Mouse (Mus musculus) erythroblast, embryonic 14.5 days (primary cell): Measurements from ENCODE around the gene Rec8.

ENCODE experiments used
- GATA1 ChIP-seq: IDR thresholded peaks from 2 replicates; pipeline ENCODE4 v1.6.1; 2012; ENCODE audit warnings: low read length, inconsistent platforms, mixed read lengths
- TAL1 ChIP-seq: IDR thresholded peaks from 3 replicates; pipeline ENCODE4 v1.6.1; 2012; ENCODE audit warnings: low read length, inconsistent platforms, mixed read lengths

DNA sequence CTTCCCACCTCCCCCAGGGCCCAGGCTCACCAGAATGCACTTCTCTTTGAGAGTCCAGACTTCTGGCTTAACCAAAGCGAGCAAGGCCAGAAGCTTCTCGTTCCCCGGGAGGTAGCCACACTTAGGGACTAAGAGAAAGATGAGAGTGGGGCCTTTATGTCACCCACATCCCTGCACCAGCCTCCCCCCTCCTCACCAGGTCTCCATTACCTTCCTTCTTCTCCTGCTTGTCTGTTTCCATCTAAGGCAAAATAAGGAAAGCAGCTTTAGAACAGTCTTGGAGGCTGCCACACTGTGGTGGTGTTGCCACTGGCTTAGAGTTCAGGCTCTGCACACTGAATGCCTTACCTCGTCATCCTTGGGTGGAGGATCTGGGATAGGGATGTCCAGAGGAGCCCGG, 28.6 kb upstream of the Rec8 start:
- no peak for TF ChIP-seq GATA1
- no peak for TF ChIP-seq TAL1
